Mouse (Mus musculus) liver, embryonic 12.5 days (tissue): ENCODE measurements around the gene Esrrg. TPM values are rescaled to one million over a fixed set of nuclear protein-coding genes. Genes with fewer than 3 reads are reported as not detected.

Experiments
- ATAC-seq: fragments of 200-750 bp; cut with Nextera tagmentation; 2 replicates; pipeline ENCODE4 v1.8.0; 2017; ENCODE audit warnings: moderate number of reproducible peaks, mild to moderate bottlenecking, moderate library complexity
- H3K27ac ChIP-seq: fragments of 300-500 bp; sonication (generic); 2 replicates; pipeline ENCODE4 v1.5.1; 2016; ENCODE audit warnings: mild to moderate bottlenecking
- H3K27me3 ChIP-seq: fragments of 300-500 bp; sonication (generic); replicated peaks from 2 replicates; pipeline ENCODE4 v1.6.1; 2016; ENCODE audit warnings: mild to moderate bottlenecking, moderate library complexity
- H3K36me3 ChIP-seq: fragments of 300-500 bp; sonication (generic); 2 replicates; pipeline ENCODE4 v1.6.1; 2016; ENCODE audit warnings: mild to moderate bottlenecking, moderate library complexity
- H3K4me1 ChIP-seq: fragments of 300-500 bp; sonication (generic); 2 replicates; pipeline ENCODE4 v1.6.1; 2016
- H3K4me2 ChIP-seq: fragments of 300-500 bp; sonication (generic); 2 replicates; pipeline ENCODE4 v1.6.1; 2016; ENCODE audit warnings: mild to moderate bottlenecking, moderate library complexity
- H3K4me3 ChIP-seq: fragments of 300-500 bp; sonication (generic); 2 replicates; pipeline ENCODE4 v1.5.1; 2016; ENCODE audit warnings: mild to moderate bottlenecking, moderate library complexity
- H3K9ac ChIP-seq: fragments of 300-500 bp; sonication (generic); 2 replicates; pipeline ENCODE4 v1.6.1; 2016; ENCODE audit warnings: mild to moderate bottlenecking, moderate library complexity
- H3K9me3 ChIP-seq: fragments of 300-500 bp; sonication (generic); replicated peaks from 2 replicates; pipeline ENCODE4 v1.6.1; 2016; ENCODE audit warnings: mild to moderate bottlenecking, moderate library complexity
- WGBS: fragments of 180-500 bp; shearing (Covaris S2); methylation state at CpG from one replicate; pipeline ENCODE4 v1.1.7; 2016; ENCODE audit not compliant: insufficient replicate concordance; 5-methylcytosine and 5-hydroxymethylcytosine counted together
- polyA plus RNA-seq: library from polyadenylated mRNA; unstranded; fragments of >200 nt; fragmentation: Nextera tagmentation; extraction: Ambion mirVana; gene quantifications from 2 replicates; pipeline ENCODE4 v1.2.1, GENCODE M21; 2016

Gene Esrrg
- polyA plus RNA-seq, 1 experiment from 2014 or later = 0.25 TPM

GRCm38 (mm10) chr1:188136126-188136525 is 527.5 kb downstream of the Esrrg start:
- Histone ChIP-seq H3K9me3 (no peaks in the 10 kb centered on the region), H3K4me2 (no peak overlapping the region), H3K27me3 (no peaks in the 10 kb centered on the region), H3K27ac (no peak overlapping the region), H3K4me1 (no peaks in the 10 kb centered on the region), H3K36me3 (no peaks in the 10 kb centered on the region), H3K9ac (no peak overlapping the region), H3K4me3 (no peak overlapping the region)
- 58% methylated on average over 5 of the region's 5 CpGs for WGBS
- ATAC-seq = no peak

GRCm38 (mm10) chr1:188139473-188139872 is 530.9 kb downstream of the Esrrg start:
- no peak for ATAC-seq
- Histone ChIP-seq H3K9me3 (no peaks in the 10 kb centered on the region), H3K9ac (no peak overlapping the region), H3K27me3 (no peaks in the 10 kb centered on the region), H3K27ac (no peak overlapping the region), H3K36me3 (no peaks in the 10 kb centered on the region), H3K4me3 (no peak overlapping the region), H3K4me2 (no peak overlapping the region), H3K4me1 (no peaks in the 10 kb centered on the region)
- 57% methylated on average over 4 of the region's 4 CpGs for WGBS

- no peaks in the 10 kb centered on the region for H3K36me3 ChIP-seq
- no peak overlapping the region for H3K27ac ChIP-seq
- H3K9ac ChIP-seq = no peak overlapping the region
- no peaks in the 10 kb centered on the region for H3K27me3 ChIP-seq
- WGBS = 52% methylated on average over 4 of the region's 4 CpGs
- no peak overlapping the region for H3K4me2 ChIP-seq
- no peaks in the 10 kb centered on the region for H3K4me1 ChIP-seq
- ATAC-seq = no peak
- H3K4me3 ChIP-seq = no peak overlapping the region
- H3K9me3 ChIP-seq = no peaks in the 10 kb centered on the region
These were observed 531.6 kb downstream of the Esrrg start for GRCm38 (mm10) chr1:188140221-188140620.

- H3K9ac ChIP-seq = no peak overlapping the region
- no peaks in the 10 kb centered on the region for H3K36me3 ChIP-seq
- H3K27ac ChIP-seq = no peak overlapping the region
- H3K9me3 ChIP-seq = no peaks in the 10 kb centered on the region
- H3K4me3 ChIP-seq = no peak overlapping the region
- no peaks in the 10 kb centered on the region for H3K27me3 ChIP-seq
- no peak overlapping the region for H3K4me2 ChIP-seq
- no peak for ATAC-seq
- WGBS = 56% methylated on average over 12 of the region's 12 CpGs
- no peaks in the 10 kb centered on the region for H3K4me1 ChIP-seq
These were observed 539.0 kb downstream of the Esrrg start for GRCm38 (mm10) chr1:188147381-188148156.

- H3K4me2 ChIP-seq = no peak overlapping the region
- no peak overlapping the region for H3K9ac ChIP-seq
- no peak overlapping the region for H3K4me3 ChIP-seq
- H3K36me3 ChIP-seq = no peaks in the 10 kb centered on the region
- peaks cover 5% of the 10 kb centered on the region; the same call in 1 of the 2 replicates for H3K4me1 ChIP-seq
- no peak overlapping the region for H3K27ac ChIP-seq
- no peaks in the 10 kb centered on the region for H3K9me3 ChIP-seq
- H3K27me3 ChIP-seq = no peaks in the 10 kb centered on the region
- WGBS = 87% methylated on average over 8 of the region's 8 CpGs
- ATAC-seq = no peak
These were observed 542.5 kb downstream of the Esrrg start for GRCm38 (mm10) chr1:188151066-188151465.

- WGBS = 73% methylated on average over 2 of the region's 2 CpGs
- no peaks in the 10 kb centered on the region for H3K36me3 ChIP-seq
- H3K27ac ChIP-seq = no peak overlapping the region
- no peak overlapping the region for H3K4me2 ChIP-seq
- ATAC-seq = no peak
- no peak overlapping the region for H3K4me3 ChIP-seq
- no peaks in the 10 kb centered on the region for H3K27me3 ChIP-seq
- peaks cover 5% of the 10 kb centered on the region; the same call in 1 of the 2 replicates for H3K4me1 ChIP-seq
- H3K9ac ChIP-seq = no peak overlapping the region
- no peaks in the 10 kb centered on the region for H3K9me3 ChIP-seq
These were observed 543.4 kb downstream of the Esrrg start for GRCm38 (mm10) chr1:188152011-188152410.

GRCm38 (mm10) chr1:188153665-188154064 is 545.1 kb downstream of the Esrrg start:
- Histone ChIP-seq H3K36me3 (no peaks in the 10 kb centered on the region), H3K4me2 (no peak overlapping the region), H3K9ac (no peak overlapping the region), H3K4me3 (no peak overlapping the region), H3K9me3 (no peaks in the 10 kb centered on the region), H3K27ac (no peak overlapping the region), H3K4me1 (peaks cover 5% of the 10 kb centered on the region; the same call in 1 of the 2 replicates), H3K27me3 (no peaks in the 10 kb centered on the region)
- ATAC-seq = no peak
- WGBS = 66% methylated on average over 2 of the region's 2 CpGs

- peak; percentile 76 for ATAC-seq
- Histone ChIP-seq H3K36me3 (no peaks in the 10 kb centered on the region), H3K27ac (no peak overlapping the region), H3K4me1 (peaks cover 5% of the 10 kb centered on the region; the same call in 1 of the 2 replicates), H3K9me3 (no peaks in the 10 kb centered on the region), H3K4me3 (no peak overlapping the region), H3K9ac (no peak overlapping the region), H3K27me3 (no peaks in the 10 kb centered on the region), H3K4me2 (peak overlapping the region; percentile 20)
- 43% methylated on average over 14 of the region's 14 CpGs for WGBS
These were observed 546.0 kb downstream of the Esrrg start for GRCm38 (mm10) chr1:188154466-188155110.

- Histone ChIP-seq H3K4me1 (peaks cover 5% of the 10 kb centered on the region; the same call in 1 of the 2 replicates), H3K4me3 (no peak overlapping the region), H3K27me3 (no peaks in the 10 kb centered on the region), H3K9ac (no peak overlapping the region), H3K27ac (no peak overlapping the region), H3K9me3 (no peaks in the 10 kb centered on the region), H3K4me2 (peak overlapping the region; percentile 20), H3K36me3 (no peaks in the 10 kb centered on the region)
- no peak for ATAC-seq
- WGBS = 72% methylated on average over 22 of the region's 22 CpGs
These were observed 546.7 kb downstream of the Esrrg start for GRCm38 (mm10) chr1:188155135-188155779.

- peaks cover 5% of the 10 kb centered on the region; the same call in 1 of the 2 replicates for H3K4me1 ChIP-seq
- WGBS = 85% methylated on average over 5 of the region's 5 CpGs
- no peaks in the 10 kb centered on the region for H3K9me3 ChIP-seq
- no peaks in the 10 kb centered on the region for H3K36me3 ChIP-seq
- no peaks in the 10 kb centered on the region for H3K27me3 ChIP-seq
- H3K9ac ChIP-seq = no peak overlapping the region
- no peak overlapping the region for H3K27ac ChIP-seq
- no peak for ATAC-seq
- no peak overlapping the region for H3K4me3 ChIP-seq
- no peak overlapping the region for H3K4me2 ChIP-seq
These were observed 547.9 kb downstream of the Esrrg start for GRCm38 (mm10) chr1:188156520-188156919.

GRCm38 (mm10) chr1:188157237-188157955 is 548.8 kb downstream of the Esrrg start:
- peaks cover 5% of the 10 kb centered on the region; the same call in 1 of the 2 replicates for H3K4me1 ChIP-seq
- H3K4me2 ChIP-seq = no peak overlapping the region
- H3K27ac ChIP-seq = no peak overlapping the region
- H3K4me3 ChIP-seq = no peak overlapping the region
- no peaks in the 10 kb centered on the region for H3K27me3 ChIP-seq
- WGBS = 57% methylated on average over 7 of the region's 7 CpGs
- H3K36me3 ChIP-seq = no peaks in the 10 kb centered on the region
- no peak for ATAC-seq
- H3K9ac ChIP-seq = no peak overlapping the region
- H3K9me3 ChIP-seq = no peaks in the 10 kb centered on the region
